Mouse (Mus musculus): ENCODE data around the gene Abhd10.

The Abhd10 gene

DNA sequence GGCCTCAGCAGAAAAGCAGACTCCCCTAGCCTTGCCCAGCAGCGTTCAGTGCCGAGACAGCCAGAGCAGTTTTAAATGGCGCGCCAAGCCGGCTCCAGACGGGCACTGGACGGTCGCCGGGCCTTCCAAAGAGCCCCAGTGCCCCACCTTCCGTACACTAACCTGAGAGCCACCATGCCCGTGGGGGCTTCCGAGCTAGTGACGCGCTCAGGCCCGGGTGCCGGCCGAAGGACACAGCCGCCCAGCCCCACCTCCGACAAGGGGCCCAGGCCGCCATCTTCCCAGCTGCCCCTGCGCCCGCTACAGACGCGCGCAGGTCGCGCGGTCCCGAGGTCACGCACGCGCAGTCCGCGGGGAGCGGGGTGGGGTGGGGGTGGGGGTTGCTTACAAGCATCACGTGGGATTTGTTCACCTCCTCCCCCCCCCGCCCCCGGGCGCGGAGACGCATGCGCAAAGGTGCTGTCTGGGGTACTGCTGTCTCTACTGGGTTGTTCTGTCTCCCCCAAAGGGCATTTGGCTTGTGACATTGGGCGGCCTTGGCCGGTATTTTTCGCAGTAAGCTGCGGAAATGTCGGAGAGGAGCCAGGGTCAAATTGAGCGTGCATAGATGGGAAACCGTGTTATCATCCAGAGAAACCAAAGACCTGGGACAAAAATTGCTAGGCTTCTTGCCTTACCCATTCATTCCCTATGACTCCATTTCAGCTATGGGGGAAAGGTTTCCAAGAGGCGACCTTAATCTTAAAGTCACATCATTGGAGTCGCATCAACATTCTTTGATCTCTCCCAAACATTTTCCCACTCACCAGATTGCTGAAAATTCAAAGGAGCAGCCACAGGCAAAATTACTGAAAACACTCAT lies at the start of gene Abhd10:
Abhd10 (minus strand) TSS at position 341 of the 862 bp plus-strand sequence.
- peak; percentile 96 for DNase-seq

DNA sequence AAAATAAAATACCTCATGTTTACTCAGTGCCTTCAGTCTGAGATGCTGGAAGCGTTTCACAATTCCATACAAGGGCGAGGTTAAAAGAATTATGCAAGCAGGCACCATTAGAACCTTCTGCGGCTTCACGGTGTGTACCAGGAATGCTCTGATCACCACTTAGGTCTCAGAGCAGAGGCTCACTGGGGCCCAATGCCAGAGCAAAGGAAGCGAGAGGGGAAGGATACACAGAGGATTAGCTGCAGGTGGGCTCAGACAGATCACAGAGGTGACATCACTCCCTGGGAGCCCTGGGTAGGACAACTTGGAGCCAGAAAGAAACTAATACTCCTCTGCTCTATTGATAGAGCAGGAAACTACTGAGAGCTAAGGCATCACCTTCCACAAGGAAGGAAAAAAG lies 48.5 kb upstream of the Abhd10 start:
- no peak for DNase-seq

DNA sequence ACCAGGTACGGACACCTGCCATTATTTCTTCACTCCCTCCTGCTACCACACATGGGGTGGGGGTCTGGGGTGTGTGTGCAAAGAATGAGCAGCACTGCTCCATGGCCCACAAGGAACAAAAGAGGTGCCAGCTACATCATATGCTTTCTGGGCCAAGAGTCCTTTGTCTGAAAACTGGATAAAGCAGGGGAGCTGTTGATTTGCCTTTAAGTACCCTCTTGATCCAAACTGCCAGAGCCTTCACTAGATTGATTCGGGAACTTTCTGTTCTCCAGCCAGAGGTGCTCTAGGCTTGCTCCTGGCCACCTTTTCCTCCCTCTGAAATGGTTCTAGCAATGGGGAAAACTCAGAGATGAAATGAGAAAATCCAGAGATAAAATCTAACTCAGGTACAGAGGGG lies 46.6 kb upstream of the Abhd10 start:
- no peak for DNase-seq

DNA sequence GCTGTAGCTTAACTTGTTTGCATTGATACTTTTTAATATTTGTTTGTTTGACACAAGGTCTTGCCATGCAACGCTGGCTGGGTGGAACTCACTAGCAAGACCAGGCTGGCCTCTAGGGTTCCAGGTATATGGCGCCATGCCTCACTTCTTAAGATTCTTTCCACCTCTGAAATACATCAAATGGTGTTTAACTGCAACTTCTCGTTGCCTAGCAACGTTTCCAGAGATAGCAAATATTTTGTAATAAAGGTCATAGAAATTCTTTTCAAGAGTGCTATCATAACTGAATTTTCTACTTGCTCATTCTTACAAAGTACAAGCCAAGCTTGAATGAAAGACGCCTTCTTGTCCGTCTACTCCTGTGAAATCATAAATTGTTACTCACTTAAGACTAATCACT lies 44.9 kb upstream of the Abhd10 start:
- no peak for DNase-seq

DNA sequence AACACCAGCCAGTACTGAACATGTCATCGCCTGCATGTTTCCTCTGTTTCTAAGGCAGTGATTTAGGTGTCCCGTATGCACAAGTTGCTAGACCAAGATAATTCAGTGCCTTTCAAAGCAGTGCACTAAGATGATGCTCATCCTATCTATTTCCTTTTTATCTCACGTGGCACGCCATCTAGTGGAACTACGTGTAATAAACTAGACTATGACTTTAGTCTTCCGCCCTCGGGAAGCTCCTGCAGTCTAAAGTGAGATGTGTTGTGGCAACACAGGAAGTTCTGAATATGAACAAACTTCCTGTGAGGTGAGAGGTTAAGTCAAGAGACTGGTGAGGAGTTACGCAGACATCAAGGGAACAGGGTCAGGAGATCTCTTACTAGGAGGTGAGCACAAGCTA lies 43.9 kb upstream of the Abhd10 start:
- no peak for DNase-seq

DNA sequence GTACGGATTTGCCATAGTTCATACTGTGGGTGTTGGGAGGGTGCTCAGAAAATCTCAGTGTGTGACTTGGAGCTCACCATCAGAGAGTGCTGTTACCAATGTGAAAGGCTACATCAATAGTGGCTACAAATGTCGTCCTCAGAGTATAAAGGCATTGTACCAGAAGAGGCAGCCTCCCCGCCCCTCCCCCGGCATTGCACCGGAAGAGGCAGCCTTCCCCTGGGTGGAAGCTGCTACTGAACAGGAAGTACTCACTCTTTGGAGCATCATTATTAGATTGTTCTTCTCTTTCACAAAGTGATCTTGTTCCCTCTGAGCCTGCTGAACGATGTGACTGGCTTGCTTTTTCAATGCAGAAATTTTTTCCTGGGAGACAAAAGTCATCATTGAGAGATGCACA lies 37.2 kb upstream of the Abhd10 start:
- no peak for DNase-seq

DNA sequence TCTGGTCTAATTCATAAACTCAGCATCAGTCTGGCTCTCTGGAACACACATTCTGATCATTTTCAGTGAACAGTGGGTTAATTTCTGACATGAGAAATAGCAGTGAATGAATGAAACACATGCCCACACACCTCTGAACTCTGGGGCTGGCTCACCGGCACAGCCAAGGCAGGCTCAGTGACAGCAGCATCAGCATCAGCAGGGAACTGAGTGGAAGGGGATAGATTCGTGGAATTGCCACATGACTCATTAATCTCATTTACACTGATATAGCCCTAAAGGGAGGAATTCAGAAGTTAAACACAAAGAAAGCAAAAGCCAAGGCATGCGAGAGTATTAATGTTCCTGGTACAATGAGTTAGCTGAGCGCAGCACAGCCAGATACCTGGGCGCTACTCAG lies 32.1 kb upstream of the Abhd10 start:
- no peak for DNase-seq

DNA sequence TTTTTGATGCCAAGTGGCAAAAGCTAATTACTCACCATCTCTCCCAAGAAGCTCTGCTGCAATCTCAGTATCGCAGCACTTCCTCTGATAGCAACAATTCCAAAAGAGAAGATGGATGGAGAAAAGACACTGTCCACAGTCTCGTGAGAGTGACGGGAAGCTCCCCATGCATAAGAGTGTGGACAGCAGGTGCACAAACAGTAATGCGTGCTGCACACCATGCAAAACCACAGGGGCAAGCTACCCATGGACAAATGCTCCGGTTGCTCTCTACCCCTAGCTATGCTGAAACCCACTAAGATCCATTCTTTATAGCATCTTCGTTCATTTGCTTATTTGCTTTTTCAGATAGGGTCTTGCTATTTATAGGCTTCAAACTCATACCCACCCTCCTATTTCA lies 28.2 kb upstream of the Abhd10 start:
- DNase-seq = no peak

DNA sequence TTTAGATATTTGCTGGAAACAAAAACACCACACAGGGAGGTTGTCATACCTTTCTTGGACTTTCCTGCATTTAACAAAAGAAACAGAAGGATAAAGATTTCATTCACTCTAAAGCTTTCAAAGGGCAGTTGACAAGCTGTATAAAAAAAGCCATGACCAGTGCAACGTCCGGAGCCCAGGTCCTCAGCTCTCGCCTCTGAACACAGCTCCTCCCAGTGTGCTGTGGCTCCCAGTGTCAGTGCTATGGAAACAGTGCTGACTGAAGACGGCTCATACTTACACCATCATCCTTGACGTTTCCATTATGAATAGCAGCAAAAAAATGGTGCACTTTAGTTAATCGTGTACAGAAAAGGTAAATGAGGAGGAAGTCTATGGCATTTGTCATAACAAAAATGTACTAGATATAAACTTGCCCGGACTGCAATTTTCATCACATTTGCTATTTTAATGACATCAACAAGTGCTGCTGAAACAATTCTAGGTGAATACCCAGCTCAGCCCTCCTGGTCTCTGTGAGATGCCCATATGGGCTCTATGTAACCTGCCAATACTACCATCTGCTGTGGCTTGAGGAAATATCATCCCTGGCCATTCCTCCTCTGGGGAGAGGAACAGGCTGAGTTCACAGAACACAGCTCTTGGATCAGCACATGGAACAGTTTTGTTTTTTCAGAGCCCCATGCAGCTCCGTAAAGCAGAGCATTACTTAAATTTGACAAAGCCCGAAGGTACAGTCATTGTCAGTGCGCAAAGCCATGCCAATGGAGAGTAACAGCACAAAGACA lies 25.3 kb upstream of the Abhd10 start:
- no peak for DNase-seq

DNA sequence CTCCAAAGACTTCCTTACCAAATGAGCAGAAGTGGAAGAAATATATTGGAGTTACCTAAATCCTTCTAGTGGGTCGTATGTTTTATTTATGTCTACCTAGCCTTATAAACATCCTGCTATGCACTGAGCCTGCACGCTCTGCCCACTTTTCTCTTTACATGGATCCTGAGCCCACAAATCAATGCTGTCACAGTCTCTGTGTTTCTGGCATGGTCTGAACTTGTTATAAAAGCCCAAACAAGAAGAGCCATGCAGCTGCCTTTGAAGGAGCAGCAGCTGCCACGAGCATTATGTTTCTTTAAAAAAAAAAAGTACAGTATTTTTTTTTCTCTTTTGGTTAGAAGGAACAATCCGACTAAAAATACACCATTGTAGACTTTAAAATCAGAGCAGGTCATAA lies 24.7 kb upstream of the Abhd10 start:
- DNase-seq = no peak

DNA sequence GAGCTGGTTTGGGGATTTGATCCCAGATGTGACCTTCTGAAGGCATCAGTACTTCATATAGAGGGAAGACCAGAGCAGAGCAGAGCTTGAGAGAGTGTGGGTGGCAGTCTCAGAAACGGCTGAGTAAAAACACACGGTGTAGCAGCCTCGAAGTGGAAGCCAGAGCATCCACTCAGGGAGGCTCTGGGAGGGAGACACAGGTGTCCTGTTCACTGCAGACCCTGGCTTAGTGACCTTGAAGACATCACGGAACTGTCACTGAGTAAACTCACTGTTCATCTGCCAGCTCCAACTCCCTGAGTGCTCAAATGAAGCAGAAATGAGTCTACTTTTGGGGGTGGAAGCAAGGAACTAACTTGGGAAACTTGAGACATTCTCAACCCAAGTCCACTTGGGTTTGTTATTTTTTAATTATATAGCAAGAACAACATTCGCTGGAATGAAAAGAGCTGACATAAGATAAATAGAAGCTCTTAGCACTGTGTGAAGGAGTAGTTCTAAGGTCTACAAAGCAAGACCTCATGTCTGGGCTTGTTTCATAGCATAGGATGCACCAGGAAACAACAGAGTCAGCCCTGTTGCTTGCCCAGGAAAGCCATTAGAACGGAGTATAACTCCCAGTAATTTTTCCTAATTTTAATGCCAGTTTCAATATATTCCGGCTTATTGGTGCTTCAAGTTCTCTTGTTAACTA lies 23.2 kb upstream of the Abhd10 start:
- no peak for DNase-seq

DNA sequence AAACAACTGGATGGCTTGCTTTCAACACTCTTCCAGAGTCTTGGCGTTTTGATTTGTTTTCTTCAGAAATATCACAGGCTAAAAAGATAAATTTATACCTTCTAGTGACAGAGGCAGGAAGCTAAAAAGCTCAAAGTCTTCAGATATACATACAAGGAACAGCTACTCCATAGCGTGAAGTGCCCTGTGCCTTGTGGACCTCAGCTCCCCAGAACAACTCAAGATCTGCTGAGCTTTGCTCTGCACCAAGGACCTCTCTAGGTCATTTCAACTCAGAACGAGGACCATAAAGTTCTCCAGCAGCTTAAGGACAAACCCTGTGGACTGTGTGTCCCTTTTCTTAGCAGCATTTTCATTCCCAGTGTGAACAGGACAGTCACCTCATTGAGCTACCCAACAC lies 22.3 kb upstream of the Abhd10 start:
- no peak for DNase-seq

DNA sequence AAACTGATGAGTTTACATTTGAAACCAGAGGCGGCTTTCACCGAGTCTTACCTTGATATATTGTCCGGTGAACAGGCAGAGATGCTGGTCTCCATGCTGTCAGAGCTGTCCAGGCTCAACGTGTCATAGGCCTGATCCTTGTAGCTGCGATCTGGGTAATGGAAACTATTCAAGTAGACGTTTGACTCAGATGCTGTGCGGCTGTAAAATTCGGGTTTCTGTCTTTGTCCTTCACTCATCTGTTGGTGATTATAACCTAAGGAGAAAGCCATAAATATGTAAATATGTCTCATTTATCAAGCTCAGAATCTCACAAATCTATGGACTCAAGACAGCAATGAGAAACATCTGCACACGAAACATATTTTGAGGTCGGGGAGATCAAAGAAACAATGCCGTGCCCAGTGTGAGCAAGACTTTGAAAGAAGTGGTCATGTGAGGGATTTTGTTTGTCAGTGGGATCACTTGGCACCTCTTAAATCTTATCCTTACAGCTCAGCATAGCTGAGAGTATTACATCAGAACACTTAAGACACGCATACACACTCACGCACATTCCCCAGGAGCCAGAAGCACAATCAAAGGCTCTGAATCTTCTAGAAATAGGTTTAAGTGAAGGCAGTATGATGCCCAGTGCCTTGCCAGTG lies 20.2 kb upstream of the Abhd10 start:
- DNase-seq = no peak

DNA sequence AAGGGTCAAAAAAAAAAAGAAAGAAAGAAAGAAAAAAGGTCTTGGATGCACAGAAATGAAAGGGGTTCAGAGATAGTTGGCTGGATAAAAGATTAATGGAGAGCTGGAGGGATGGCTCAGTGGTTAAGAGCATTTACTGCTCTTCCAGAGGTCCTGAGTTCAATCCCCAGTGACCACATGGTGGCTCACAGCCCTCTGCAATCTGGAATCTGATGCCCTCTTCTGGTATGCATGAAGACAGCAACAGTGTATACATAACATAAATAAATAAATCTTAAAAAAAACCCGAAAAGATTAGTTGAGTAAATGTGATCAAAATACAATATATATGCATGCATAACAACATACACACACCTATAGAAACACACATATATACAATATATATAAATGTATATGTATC lies 18.7 kb upstream of the Abhd10 start:
- DNase-seq = no peak

DNA sequence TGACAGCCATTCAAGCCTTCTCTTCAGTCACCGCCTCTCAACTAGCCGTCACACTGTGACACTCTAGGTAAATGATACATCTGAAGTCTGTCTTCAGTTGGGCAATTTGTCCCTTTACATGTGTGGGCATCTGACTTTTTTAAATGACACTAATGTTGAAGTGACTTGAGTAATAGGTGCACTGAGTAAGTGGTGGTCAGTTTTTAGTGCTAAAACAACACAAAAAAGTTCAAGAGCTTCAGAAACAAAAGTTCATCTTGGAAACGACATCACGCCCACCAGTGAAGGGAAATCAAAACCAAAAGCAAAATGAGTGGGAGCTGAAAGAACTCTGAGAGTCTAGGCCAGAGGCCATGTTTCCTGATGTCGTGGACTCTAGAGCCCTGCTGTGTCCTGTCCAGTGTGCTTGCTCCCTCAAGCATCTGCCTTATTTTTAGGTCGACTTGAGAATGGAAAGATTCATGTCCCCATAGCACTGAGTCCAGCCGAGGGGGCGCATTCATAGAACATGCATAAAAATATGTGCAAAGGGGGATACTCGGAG lies 16.0 kb upstream of the Abhd10 start:
- no peak for DNase-seq

DNA sequence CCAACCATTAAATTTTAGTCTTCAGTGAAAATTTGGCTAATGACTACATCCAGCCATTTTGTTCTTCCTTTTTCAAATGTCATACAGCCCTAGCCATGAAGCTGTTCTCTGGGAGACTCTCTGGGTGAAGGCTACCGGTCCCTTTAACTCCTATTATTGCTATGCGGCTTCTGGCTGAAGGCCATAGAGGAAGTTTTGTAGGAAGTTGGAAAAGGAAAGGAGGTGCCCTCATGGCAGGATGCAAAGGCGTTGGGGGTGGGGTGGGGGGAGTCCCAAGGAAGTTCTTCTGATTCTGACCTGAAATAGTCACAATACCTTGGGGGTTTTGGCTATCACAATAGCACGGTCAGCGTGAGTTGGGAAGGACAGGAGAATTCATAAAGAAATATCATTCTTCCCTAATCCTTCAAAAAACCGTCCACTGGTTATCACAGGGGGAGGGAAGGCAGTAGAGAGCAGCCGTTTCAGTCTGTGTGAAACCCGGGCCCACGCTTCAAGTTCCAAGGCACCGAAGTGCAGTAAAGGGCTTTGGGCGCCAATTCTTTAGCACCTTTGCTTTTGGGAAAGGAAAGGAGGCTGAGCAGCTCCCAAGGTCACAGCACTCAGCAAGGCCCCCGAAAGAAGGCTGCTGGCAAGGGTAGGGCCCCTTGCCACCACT lies 14.8 kb upstream of the Abhd10 start:
- DNase-seq = no peak

DNA sequence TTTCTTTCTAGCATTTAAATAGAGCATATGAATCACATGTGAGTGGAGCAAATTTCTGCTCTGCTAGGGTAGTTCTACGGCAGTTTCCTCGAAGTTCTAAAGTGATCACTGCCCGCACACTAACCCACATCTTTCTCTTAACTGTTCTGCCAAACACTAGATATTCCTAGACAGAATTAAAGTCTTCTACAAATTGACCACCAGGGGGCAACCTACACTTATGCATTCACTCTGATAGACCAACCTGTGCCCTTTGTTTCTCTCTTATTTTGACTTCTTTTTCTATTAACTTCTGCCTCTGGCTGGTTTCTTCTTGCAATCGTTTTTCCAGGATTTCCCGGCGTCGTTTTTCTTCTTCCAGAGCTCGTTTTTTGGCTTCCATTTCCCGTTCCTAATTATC lies 14.1 kb upstream of the Abhd10 start:
- DNase-seq = peak; percentile 47

DNA sequence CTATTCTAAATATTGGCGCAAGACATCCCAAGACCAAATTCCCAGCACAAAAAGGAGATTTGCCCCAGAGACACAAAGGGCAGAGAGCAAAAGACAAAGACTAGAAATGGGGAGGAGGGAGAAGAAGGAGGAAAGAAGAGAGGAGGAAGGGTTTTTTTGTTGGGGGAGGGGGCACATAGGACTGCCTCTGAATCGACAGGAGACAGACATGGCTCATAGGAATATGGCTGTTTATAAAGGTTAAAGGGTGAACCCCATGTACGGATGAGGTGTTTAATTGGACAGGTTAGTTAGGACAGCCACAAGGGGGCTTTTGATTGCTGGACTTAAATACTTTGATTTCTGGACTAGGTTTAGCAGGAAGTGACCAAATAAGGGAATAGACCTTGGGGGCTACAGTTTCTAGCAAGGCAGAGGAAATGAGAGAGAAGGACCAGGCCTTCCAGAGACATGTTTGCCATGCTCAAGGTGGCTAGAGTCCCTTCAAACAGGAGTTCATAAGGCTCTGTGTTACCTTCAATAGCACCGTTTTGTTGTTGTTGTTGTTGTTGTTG lies 913 bp upstream of the Abhd10 start:
- DNase-seq = no peak

DNA sequence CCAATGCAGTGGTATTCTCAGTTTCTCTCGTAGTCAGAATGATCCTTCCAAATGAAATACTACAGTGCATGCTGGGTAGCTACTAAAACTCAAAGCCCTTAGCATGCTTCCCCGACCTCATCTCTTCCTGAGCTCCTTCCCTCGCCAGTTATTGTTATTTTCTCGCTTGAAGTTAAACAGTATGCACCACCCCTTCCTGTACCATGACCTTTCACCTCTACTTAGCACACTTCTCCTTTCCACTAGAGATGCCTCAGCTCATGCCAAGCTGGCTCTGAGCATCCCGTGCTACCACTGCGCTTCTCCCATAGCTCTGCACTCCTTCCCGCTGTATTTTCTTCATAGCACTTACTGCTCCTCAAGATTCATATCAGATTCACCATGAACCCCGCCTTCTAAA lies 4.9 kb downstream of the Abhd10 start:
- DNase-seq = no peak

DNA sequence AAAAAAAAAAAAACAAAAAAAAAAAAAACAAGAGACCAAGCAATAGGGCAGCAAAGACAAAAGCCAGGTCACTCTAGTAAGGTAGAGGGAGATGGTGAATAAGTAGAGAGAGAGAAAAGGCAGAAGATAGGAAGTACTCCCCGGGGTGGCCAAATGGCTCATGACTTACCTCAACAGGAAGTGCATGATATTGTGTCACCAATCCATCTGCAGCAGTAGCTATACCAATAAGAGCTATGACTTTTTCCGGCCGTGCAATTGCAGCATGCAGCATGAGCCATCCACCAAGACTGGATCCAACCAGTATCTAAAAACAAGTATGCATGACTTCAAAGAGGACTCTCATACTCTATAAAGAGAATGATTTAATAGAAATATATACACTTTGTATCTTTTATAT lies 6.0 kb downstream of the Abhd10 start:
- no peak for DNase-seq

DNA sequence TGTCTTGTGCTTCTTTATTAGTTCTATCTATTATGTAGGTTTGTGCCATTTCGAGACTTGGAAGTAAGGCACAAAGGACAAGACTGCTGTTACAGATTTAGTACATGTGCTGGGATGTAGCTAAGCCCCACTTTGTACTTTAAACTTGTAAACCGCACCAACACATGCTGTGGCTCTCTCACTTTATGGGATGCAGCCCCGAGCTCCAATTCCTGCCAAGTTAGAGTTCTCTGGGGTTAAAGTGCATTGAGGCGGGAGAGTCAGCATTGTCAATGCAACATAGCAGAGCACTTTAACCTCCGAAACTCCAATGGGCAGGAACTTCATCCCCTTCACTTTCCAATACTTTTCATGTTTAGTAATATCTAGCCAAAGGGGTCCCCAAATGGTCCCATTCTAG lies 13.6 kb downstream of the Abhd10 start:
- no peak for DNase-seq

DNA sequence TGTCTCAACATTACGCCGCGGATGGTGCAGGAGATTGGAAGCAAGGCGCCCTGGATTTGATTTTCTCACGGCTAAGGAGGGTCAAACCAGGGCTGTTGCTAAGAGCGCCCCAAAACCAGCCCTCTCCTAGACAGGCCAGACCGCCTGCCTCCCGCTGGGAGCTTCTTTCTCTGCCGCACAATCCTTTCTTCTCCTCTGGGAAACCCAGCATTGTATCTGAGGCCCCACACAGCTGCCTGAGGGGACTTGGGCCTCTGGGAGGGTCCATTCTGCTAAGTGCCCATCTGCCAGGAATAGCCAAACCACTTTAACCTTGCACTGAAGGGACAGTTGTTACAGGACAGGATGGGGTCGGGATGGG lies 18.0 kb downstream of the Abhd10 start:
- no peak for DNase-seq
